Mouse (Mus musculus) brain, embryonic 14.5 days (tissue): ENCODE results near the gene Olfr911-ps1.

ENCODE experiments used
- CTCF ChIP-seq: fragments of 200-500 bp; IDR thresholded peaks from 2 replicates; pipeline ENCODE4 v1.5.1; 2012; ENCODE audit warnings: inconsistent platforms, mild to moderate bottlenecking, moderate library complexity, borderline replicate concordance; ENCODE audit not compliant: insufficient read depth, insufficient read length; ENCODE audit errors: extremely low read depth
- POLR2A ChIP-seq: fragments of 200-500 bp; IDR thresholded peaks from 2 replicates; pipeline ENCODE4 v1.6.1; 2012; ENCODE audit warnings: mild to moderate bottlenecking, inconsistent platforms, borderline replicate concordance; ENCODE audit not compliant: poor library complexity, insufficient read depth, insufficient read length, severe bottlenecking; ENCODE audit errors: extremely low read depth

DNA sequence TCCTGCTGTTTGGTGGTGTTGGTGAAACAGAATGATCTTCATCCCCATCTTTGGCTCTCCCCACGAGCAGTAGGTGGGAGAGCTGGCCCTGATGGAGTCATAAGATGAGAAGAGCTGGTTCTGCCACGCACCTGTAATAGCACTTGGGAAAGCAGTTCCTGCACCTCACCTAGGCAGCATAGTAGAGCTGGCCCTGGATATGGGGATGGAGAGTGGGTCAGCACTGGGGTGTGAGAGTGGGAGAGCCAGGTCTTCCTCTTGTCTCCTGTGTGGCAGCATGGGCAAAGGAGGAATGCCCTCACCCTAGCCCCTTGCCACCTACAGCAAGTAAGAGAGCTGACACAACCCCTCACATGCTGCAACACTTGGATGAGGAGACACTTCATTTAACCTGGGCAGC, 9.0 kb upstream of the Olfr911-ps1 start:
- no peak for TF ChIP-seq POLR2A
- no peak for TF ChIP-seq CTCF
